Mouse (Mus musculus) erythroblast, adult 5-6 weeks (primary cell): Measurements from ENCODE around the gene Cdk2. TPM values are rescaled to one million over a fixed set of nuclear protein-coding genes. Genes with fewer than 3 reads are reported as not detected.

Experiments
- ATAC-seq: replicated peaks from 2 replicates; pipeline ENCODE4 v1.8.0; 2016; ENCODE audit warnings: moderate number of reproducible peaks, mild to moderate bottlenecking, moderate TSS enrichment, inconsistent platforms; ENCODE audit not compliant: poor library complexity, low FRiP score, severe bottlenecking
- total RNA-seq, 2 experiments: library from RNA; stranded (forward) in 1 of 2; stranded (reverse) in 1 of 2; fragments of 150-400 nt in 1 of 2; fragments of 200-764, 138-1000 nt in 1 of 2; gene quantifications; 2 replicates each; pipeline versions ENCODE4 v1.2.3 to v1.2.4; 2015 to 2017; ENCODE audit warnings: low replicate concordance in 2 of 2

The Cdk2 gene
- total RNA-seq, 2 experiments from 2014 or later, result 29.8 to 34.3 TPM

DNA sequence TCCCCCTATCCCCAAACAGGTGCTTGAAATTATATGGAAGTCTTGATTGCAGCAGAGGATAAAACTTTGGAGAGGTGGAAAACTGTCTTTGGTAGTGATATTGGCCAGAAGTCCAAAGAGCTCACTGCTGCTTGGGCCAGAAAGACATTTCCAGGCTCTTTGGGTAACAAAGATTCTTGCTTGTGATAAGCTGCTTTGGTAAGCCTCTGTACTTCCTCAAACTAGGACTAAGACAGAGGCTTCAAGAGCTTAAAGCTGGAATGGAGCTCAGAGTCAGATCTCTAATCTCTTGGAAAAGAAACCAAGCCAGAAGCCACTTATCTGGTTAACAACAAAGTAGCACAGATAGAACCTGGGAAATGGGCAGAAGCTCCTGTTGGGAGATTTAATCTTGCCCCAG, 42.4 kb downstream of the Cdk2 start:
- no peak for ATAC-seq

DNA sequence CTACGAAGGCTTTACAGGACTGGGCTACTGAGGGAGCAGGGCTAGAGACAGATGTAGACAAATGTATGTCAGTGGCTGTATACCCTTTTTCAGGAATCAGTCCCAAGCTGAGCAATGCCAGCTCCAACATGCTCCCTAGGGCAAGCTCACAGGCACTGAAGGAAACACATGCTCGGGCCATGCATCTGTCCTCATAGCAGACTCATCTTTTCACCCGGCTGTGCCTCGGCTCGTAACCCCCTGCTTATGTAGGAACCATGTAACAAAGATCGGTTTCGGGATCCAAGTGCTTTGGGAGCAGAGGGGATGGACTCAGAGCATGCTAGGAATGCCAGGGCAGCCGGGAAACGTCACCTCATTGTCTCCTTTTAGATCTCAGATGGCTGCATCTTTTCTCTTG, 45.3 kb downstream of the Cdk2 start:
- ATAC-seq, result no peak

DNA sequence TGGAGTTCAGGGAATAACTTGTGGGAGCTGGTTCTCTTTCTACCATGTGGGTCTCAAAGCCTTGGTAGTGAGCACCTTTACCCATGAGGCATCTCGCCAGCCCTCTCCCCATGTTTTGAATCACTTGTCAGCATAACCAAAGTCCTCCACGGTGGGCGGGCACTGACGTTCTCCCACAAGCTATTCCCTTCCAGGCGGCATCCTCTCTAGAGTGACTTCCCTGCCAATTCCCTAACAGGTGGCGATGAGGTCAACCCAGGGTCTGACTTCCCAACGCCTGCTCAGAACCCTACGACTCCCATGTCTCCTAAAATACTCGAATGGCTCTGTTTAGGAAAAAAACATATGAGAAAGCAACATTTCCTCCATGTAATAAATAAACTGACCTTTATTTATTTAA, 47.0 kb downstream of the Cdk2 start:
- ATAC-seq, result no peak

DNA sequence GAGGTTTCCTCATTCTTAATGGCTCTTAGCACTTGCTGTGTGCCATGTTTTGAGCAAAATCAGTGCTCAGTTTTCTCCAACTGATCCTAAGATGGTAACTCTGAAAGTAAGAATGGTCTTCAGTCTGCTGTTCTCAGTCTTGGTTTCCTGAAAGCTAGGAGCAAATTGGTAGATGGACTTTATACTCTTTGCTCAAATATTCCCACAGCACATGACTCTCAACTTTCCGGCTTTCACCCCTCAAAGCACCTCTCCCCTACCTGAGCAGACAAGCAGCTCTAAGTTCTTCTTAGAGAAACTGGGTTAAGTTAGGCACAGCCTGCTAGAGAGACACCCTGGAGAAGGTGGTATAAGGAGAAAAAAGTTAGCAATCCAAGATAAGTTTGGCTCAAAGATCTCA, 48.1 kb downstream of the Cdk2 start:
- ATAC-seq, result no peak

DNA sequence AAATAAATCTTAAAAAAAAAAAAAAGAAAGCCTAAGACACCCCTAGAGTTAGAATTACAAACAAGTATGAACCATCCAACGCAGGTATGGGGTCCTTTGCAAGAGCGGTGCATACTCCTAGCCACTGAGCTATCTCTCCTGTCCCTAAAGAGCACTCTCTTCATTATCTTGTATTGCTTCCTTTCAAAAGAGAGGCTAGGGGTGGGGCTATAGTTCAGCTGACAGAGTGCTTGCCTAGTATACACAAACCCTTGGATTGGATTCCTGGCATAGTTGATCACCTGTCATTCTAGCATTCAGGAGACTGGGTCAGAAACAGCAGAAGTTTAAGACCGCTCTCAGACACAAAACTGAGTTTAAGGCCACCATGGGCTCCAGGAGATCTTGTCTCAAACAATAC, 49.6 kb downstream of the Cdk2 start:
- peak; percentile 80 for ATAC-seq

DNA sequence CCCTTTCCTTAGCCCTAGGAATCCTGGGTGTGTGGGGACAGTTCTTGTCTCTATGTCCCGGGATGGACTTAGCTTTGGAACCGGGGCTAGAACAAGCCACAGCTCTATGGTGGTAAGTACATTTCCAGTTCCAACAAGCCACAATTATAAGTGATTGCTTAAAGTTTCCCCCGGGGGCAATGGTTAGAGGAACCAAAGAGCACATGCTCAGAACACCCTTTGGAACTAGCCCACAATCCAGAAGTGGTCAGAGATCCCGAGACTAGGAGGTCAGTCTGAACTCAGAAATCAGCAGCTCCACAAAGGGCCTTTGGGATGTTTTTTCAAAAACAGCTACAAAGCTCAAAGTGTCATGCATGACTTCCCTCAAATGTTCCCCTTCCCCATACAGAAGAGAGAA, 51.0 kb downstream of the Cdk2 start:
- ATAC-seq, result no peak

Other genes starting within 250 kb of the Cdk2 start
- gene Smarcc2, start 245.8 kb downstream of the Cdk2 start, total RNA-seq (2015; ENCODE audit: low replicate concordance), result 22.1 and 31.6 TPM in 2 replicates
- gene Smarcc2, start 245.8 kb downstream of the Cdk2 start, total RNA-seq (2017; ENCODE audit: low replicate concordance), result 29.0 and 34.7 TPM in 2 replicates
- gene Myl6, start 210.9 kb downstream of the Cdk2 start, total RNA-seq (2015; ENCODE audit: low replicate concordance), result 410 and 475 TPM in 2 replicates
- 558 TPM in 2 replicates for gene Myl6, start 210.9 kb downstream of the Cdk2 start, total RNA-seq (2017; ENCODE audit: low replicate concordance)
- gene Myl6b, start 206.3 kb downstream of the Cdk2 start, total RNA-seq (2015; ENCODE audit: low replicate concordance), result 5.4 TPM in 1 of 2 replicates, not detected in the other
- 0.85 TPM in 1 of 2 replicates, not detected in the other for gene Myl6b, start 206.3 kb downstream of the Cdk2 start, total RNA-seq (2017; ENCODE audit: low replicate concordance)
- 15.2 and 16.9 TPM in 2 replicates for gene Esyt1, start 179.2 kb downstream of the Cdk2 start, total RNA-seq (2015; ENCODE audit: low replicate concordance)
- 24.8 and 27.9 TPM in 2 replicates for gene Esyt1, start 179.2 kb downstream of the Cdk2 start, total RNA-seq (2017; ENCODE audit: low replicate concordance)
- gene Zc3h10, start 157.3 kb downstream of the Cdk2 start, total RNA-seq (2015; ENCODE audit: low replicate concordance), result 0.19 and 0.63 TPM in 2 replicates
- gene Zc3h10, start 157.3 kb downstream of the Cdk2 start, total RNA-seq (2017; ENCODE audit: low replicate concordance), result 2.8 and 3.2 TPM in 2 replicates
- 936 and 1,095 TPM in 2 replicates for gene Rpl41, start 155.7 kb downstream of the Cdk2 start, total RNA-seq (2015; ENCODE audit: low replicate concordance)
- 729 and 801 TPM in 2 replicates for gene Rpl41, start 155.7 kb downstream of the Cdk2 start, total RNA-seq (2017; ENCODE audit: low replicate concordance)
- 71.3 and 75.2 TPM in 2 replicates for gene Pa2g4, start 139.0 kb downstream of the Cdk2 start, total RNA-seq (2015; ENCODE audit: low replicate concordance)
- 42.9 and 67.5 TPM in 2 replicates for gene Pa2g4, start 139.0 kb downstream of the Cdk2 start, total RNA-seq (2017; ENCODE audit: low replicate concordance)
- gene Erbb3, start 115.4 kb downstream of the Cdk2 start, total RNA-seq (2015; ENCODE audit: low replicate concordance), result 0.63 TPM in 1 of 2 replicates, not detected in the other
- 0.09 TPM in 1 of 2 replicates, not detected in the other for gene Erbb3, start 115.4 kb downstream of the Cdk2 start, total RNA-seq (2017; ENCODE audit: low replicate concordance)
- gene Rps26, start 78.3 kb downstream of the Cdk2 start, total RNA-seq (2015; ENCODE audit: low replicate concordance), result 345 and 426 TPM in 2 replicates
- gene Rps26, start 78.3 kb downstream of the Cdk2 start, total RNA-seq (2017; ENCODE audit: low replicate concordance), result 114 and 205 TPM in 2 replicates
- gene Ikzf4, start 59.0 kb downstream of the Cdk2 start, total RNA-seq (2015; ENCODE audit: low replicate concordance), result not detected in 2 replicates
- gene Ikzf4, start 59.0 kb downstream of the Cdk2 start, total RNA-seq (2017; ENCODE audit: low replicate concordance), result 0.09 TPM in 1 of 2 replicates, not detected in the other
- gene Suox, start 31.0 kb downstream of the Cdk2 start, total RNA-seq (2015; ENCODE audit: low replicate concordance), result 3.1 and 7.5 TPM in 2 replicates
- gene Suox, start 31.0 kb downstream of the Cdk2 start, total RNA-seq (2017; ENCODE audit: low replicate concordance), result 8.4 and 11.3 TPM in 2 replicates
- 26.9 and 42.2 TPM in 2 replicates for gene Rab5b, start 8.8 kb downstream of the Cdk2 start, total RNA-seq (2015; ENCODE audit: low replicate concordance)
- 64.8 and 71.7 TPM in 2 replicates for gene Rab5b, start 8.8 kb downstream of the Cdk2 start, total RNA-seq (2017; ENCODE audit: low replicate concordance)
- gene Pmel, start 836 bp downstream of the Cdk2 start, total RNA-seq (2015; ENCODE audit: low replicate concordance), result not detected in 2 replicates
- gene Pmel, start 836 bp downstream of the Cdk2 start, total RNA-seq (2017; ENCODE audit: low replicate concordance), result not detected in 2 replicates
- gene Dgka, start 39.8 kb upstream of the Cdk2 start, total RNA-seq (2015; ENCODE audit: low replicate concordance), result 8.2 and 13.4 TPM in 2 replicates
- 2.9 and 4.7 TPM in 2 replicates for gene Dgka, start 39.8 kb upstream of the Cdk2 start, total RNA-seq (2017; ENCODE audit: low replicate concordance)
- gene Pym1, start 42.9 kb upstream of the Cdk2 start, total RNA-seq (2015; ENCODE audit: low replicate concordance), result 2.5 and 17.5 TPM in 2 replicates
- 9.1 and 12.4 TPM in 2 replicates for gene Pym1, start 42.9 kb upstream of the Cdk2 start, total RNA-seq (2017; ENCODE audit: low replicate concordance)
- 0.38 TPM in 1 of 2 replicates, not detected in the other for gene Mmp19, start 85.9 kb upstream of the Cdk2 start, total RNA-seq (2015; ENCODE audit: low replicate concordance)
- 0.85 and 1.5 TPM in 2 replicates for gene Mmp19, start 85.9 kb upstream of the Cdk2 start, total RNA-seq (2017; ENCODE audit: low replicate concordance)
- 16.5 and 17.6 TPM in 2 replicates for gene Dnajc14, start 99.0 kb upstream of the Cdk2 start, total RNA-seq (2015; ENCODE audit: low replicate concordance)
- 9.5 and 9.6 TPM in 2 replicates for gene Dnajc14, start 99.0 kb upstream of the Cdk2 start, total RNA-seq (2017; ENCODE audit: low replicate concordance)
- 0.19 and 1.7 TPM in 2 replicates for gene Tmem198b, start 99.3 kb upstream of the Cdk2 start, total RNA-seq (2015; ENCODE audit: low replicate concordance)
- 0.42 and 3.7 TPM in 2 replicates for gene Tmem198b, start 99.3 kb upstream of the Cdk2 start, total RNA-seq (2017; ENCODE audit: low replicate concordance)
- 74.4 and 106 TPM in 2 replicates for gene Sarnp, start 112.3 kb upstream of the Cdk2 start, total RNA-seq (2015; ENCODE audit: low replicate concordance)
- gene Sarnp, start 112.3 kb upstream of the Cdk2 start, total RNA-seq (2017; ENCODE audit: low replicate concordance), result 93.5 and 113 TPM in 2 replicates
- gene Ormdl2, start 116.6 kb upstream of the Cdk2 start, total RNA-seq (2015; ENCODE audit: low replicate concordance), result 5.4 and 18.8 TPM in 2 replicates
- 13.0 and 28.2 TPM in 2 replicates for gene Ormdl2, start 116.6 kb upstream of the Cdk2 start, total RNA-seq (2017; ENCODE audit: low replicate concordance)
- not detected in 2 replicates for gene Gdf11, start 186.7 kb upstream of the Cdk2 start, total RNA-seq (2015; ENCODE audit: low replicate concordance)
- gene Gdf11, start 186.7 kb upstream of the Cdk2 start, total RNA-seq (2017; ENCODE audit: low replicate concordance), result not detected in 2 replicates
- 90.9 and 115 TPM in 2 replicates for gene Cd63, start 196.0 kb upstream of the Cdk2 start, total RNA-seq (2015; ENCODE audit: low replicate concordance)
- gene Cd63, start 196.0 kb upstream of the Cdk2 start, total RNA-seq (2017; ENCODE audit: low replicate concordance), result 27.2 and 35.5 TPM in 2 replicates
- 5.0 TPM in 1 of 2 replicates, not detected in the other for gene Rdh5, start 217.9 kb upstream of the Cdk2 start, total RNA-seq (2015; ENCODE audit: low replicate concordance)
- 1.1 TPM in 1 of 2 replicates, not detected in the other for gene Rdh5, start 217.9 kb upstream of the Cdk2 start, total RNA-seq (2017; ENCODE audit: low replicate concordance)
- 25.4 and 37.0 TPM in 2 replicates for gene Bloc1s1, start 219.0 kb upstream of the Cdk2 start, total RNA-seq (2015; ENCODE audit: low replicate concordance)
- 22.7 and 24.7 TPM in 2 replicates for gene Bloc1s1, start 219.0 kb upstream of the Cdk2 start, total RNA-seq (2017; ENCODE audit: low replicate concordance)
- gene Itga7, start 228.8 kb upstream of the Cdk2 start, total RNA-seq (2015; ENCODE audit: low replicate concordance), result not detected in 2 replicates
- gene Itga7, start 228.8 kb upstream of the Cdk2 start, total RNA-seq (2017; ENCODE audit: low replicate concordance), result not detected in 2 replicates